Mouse (Mus musculus) heart, embryonic 16.5 days (tissue): ENCODE results near the gene Gypa. TPM values are rescaled to one million over a fixed set of nuclear protein-coding genes. Genes with fewer than 3 reads are reported as not detected.

Source experiments
- ATAC-seq: fragments of 200-750 bp; cut with Nextera tagmentation; replicated peaks from 2 replicates; pipeline ENCODE4 v1.8.0; 2017; ENCODE audit warnings: moderate number of reproducible peaks; ENCODE audit not compliant: insufficient read depth, low FRiP score; ENCODE audit errors: extremely low read depth
- H3K27ac ChIP-seq: fragments of 300-500 bp; sonication (generic); 2 replicates; pipeline ENCODE4 v1.5.1; 2014; ENCODE audit warnings: mild to moderate bottlenecking, low read length, control low read depth, moderate library complexity
- H3K27me3 ChIP-seq: fragments of 300-500 bp; sonication (generic); 2 replicates; pipeline ENCODE4 v1.6.1; 2014; ENCODE audit warnings: low read length, mixed read lengths; ENCODE audit not compliant: control insufficient read depth, insufficient read depth
- H3K36me3 ChIP-seq: fragments of 300-500 bp; sonication (generic); 2 replicates; pipeline ENCODE4 v1.6.1; 2014; ENCODE audit not compliant: control insufficient read depth, insufficient read depth
- H3K4me1 ChIP-seq: fragments of 300-500 bp; sonication (generic); 2 replicates; pipeline ENCODE4 v1.6.1; 2014; ENCODE audit warnings: low read length, mixed read lengths; ENCODE audit not compliant: control insufficient read depth, insufficient read depth
- H3K4me2 ChIP-seq: fragments of 300-500 bp; sonication (generic); 2 replicates; pipeline ENCODE4 v1.6.1; 2014; ENCODE audit warnings: low read depth, mild to moderate bottlenecking, control low read depth, low read length
- H3K4me3 ChIP-seq: fragments of 300-500 bp; sonication (generic); 2 replicates; pipeline ENCODE4 v1.5.1; 2014; ENCODE audit warnings: mild to moderate bottlenecking, control low read depth, low read length
- H3K9ac ChIP-seq: fragments of 300-500 bp; sonication (generic); 2 replicates; pipeline ENCODE4 v1.6.1; 2014; ENCODE audit warnings: low read length, control low read depth
- H3K9me3 ChIP-seq: fragments of 300-500 bp; sonication (generic); replicated peaks from 2 replicates; pipeline ENCODE4 v1.6.1; 2016; ENCODE audit warnings: low read length; ENCODE audit not compliant: control insufficient read depth
- WGBS: fragments of 180-500 bp; shearing (Covaris S2); extraction: QIAGEN DNeasy Blood & Tissue Kit; methylation state at CpG from one replicate; pipeline ENCODE4 v1.1.7; 2014; 5-methylcytosine and 5-hydroxymethylcytosine counted together
- polyA plus RNA-seq: library from polyadenylated mRNA; unstranded; fragments of >200 nt; fragmentation: Nextera tagmentation; extraction: Ambion mirVana; gene quantifications from 2 replicates; pipeline ENCODE4 v1.2.1, GENCODE M21; 2015

Gene Gypa
- polyA plus RNA-seq, 1 experiment from 2014 or later = 15.9 TPM

GRCm38 (mm10) chr8:80482173-80482572 is 11.4 kb upstream of the Gypa start:
- ATAC-seq = no peak
- Histone ChIP-seq H3K4me3 (no peak overlapping the region), H3K9me3 (no peaks in the 10 kb centered on the region), H3K4me1 (peaks cover 2% of the 10 kb centered on the region; the same call in 1 of the 2 replicates), H3K4me2 (no peak overlapping the region), H3K36me3 (no peaks in the 10 kb centered on the region), H3K27me3 (no peaks in the 10 kb centered on the region), H3K27ac (no peak overlapping the region), H3K9ac (no peak overlapping the region)
- 60% methylated on average over 6 of the region's 6 CpGs for WGBS

DNA sequence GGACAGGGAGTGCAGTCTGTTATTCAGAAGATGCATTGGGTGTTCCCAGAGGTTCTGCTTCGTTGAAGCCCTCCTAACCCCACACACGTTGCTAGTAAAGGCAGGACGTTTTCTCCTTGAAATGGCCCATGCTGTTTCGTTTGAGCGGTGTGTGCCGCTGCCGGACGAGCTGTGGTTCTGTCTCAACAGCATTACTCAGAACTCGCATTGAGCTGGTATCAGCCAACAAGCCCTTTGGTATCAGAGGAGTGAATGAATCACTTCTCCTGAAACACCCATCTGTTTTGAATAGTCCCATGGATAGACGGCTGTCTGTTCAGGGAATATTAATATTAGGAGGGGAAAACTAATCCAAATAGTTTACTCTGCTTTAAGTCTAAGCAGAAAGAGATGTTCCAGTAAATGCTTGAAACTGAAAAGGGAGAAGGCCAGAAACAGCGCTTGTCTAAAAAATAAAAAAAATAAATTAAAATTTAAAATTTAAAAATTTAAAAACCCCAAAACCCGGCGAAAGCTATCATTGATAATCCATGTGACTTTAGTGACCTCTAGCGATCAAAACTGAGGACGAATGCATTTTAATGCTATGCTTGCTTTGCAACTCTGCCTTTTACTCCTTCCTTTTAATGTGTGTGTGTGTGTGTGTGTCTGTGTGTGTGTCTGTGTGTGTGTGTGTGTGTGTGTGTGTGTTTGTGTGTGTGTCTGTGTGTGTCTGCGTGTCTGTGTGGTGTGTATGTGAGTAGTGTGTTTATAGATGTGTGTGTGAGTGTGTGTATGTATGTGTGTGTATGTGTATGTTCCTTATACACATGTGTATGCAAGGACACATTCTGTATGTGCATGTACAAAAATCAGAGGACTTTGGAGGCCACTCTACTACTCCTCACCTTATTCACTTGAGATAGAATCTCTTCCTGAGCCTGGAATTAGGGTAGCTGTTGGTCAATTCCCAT is 10.5 kb upstream of the Gypa start:
- no peak for ATAC-seq
- no peak overlapping the region for H3K9ac ChIP-seq
- no peaks in the 10 kb centered on the region for H3K9me3 ChIP-seq
- H3K27me3 ChIP-seq = no peaks in the 10 kb centered on the region
- no peak overlapping the region for H3K27ac ChIP-seq
- peak overlapping the region; percentile 14 for H3K4me3 ChIP-seq
- WGBS = 36% methylated on average over 16 of the region's 16 CpGs
- no peaks in the 10 kb centered on the region for H3K36me3 ChIP-seq
- H3K4me1 ChIP-seq = peaks cover 2% of the 10 kb centered on the region; the same call in 1 of the 2 replicates
- peak overlapping the region; percentile 57 for H3K4me2 ChIP-seq

GRCm38 (mm10) chr8:80491562-80491961 is 2.0 kb upstream of the Gypa start:
- no peak for ATAC-seq
- Histone ChIP-seq H3K27ac (no peak overlapping the region), H3K4me3 (no peak overlapping the region), H3K9ac (no peak overlapping the region), H3K27me3 (no peaks in the 10 kb centered on the region), H3K4me2 (no peak overlapping the region), H3K36me3 (no peaks in the 10 kb centered on the region), H3K9me3 (no peaks in the 10 kb centered on the region), H3K4me1 (peaks cover 3% of the 10 kb centered on the region)
- 39% methylated on average over 1 of the region's 1 CpGs for WGBS

- Histone ChIP-seq H3K4me3 (peak overlapping the region; percentile 65), H3K9ac (peak overlapping the region; percentile 70), H3K27me3 (no peaks in the 10 kb centered on the region), H3K4me2 (peak overlapping the region; percentile 76), H3K9me3 (no peaks in the 10 kb centered on the region), H3K27ac (no peak overlapping the region), H3K4me1 (peaks cover 3% of the 10 kb centered on the region), H3K36me3 (no peaks in the 10 kb centered on the region)
- WGBS = under 1% methylated on average over 16 of the region's 16 CpGs
- ATAC-seq = peak; percentile 78
Observed at GRCm38 (mm10) chr8:80492987-80493441, 567 bp upstream of the Gypa start.

DNA sequence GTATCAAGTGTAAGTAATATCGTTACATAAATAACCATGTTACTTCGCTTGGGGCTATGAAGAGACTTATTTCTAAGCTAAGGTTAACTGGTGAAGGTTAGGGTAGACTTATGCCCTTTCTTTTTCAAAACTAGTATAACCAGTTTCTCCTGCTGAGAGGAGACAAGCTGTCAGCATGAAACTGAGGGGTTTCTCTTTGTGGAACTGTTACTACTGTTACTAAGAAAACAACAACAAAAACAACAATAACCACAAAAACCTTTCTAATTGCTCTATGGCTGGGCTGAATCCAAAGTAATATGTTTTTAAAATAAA is 722 bp downstream of the Gypa start:
- ATAC-seq = no peak
- no peak overlapping the region for H3K4me2 ChIP-seq
- no peak overlapping the region for H3K9ac ChIP-seq
- WGBS = 80% methylated on average over 2 of the region's 2 CpGs
- H3K9me3 ChIP-seq = no peaks in the 10 kb centered on the region
- no peak overlapping the region for H3K4me3 ChIP-seq
- H3K4me1 ChIP-seq = peaks cover 3% of the 10 kb centered on the region
- H3K27ac ChIP-seq = no peak overlapping the region
- no peaks in the 10 kb centered on the region for H3K36me3 ChIP-seq
- H3K27me3 ChIP-seq = no peaks in the 10 kb centered on the region

- Histone ChIP-seq H3K9me3 (no peaks in the 10 kb centered on the region), H3K27ac (no peak overlapping the region), H3K4me2 (no peak overlapping the region), H3K9ac (no peak overlapping the region), H3K27me3 (no peaks in the 10 kb centered on the region), H3K36me3 (no peaks in the 10 kb centered on the region), H3K4me3 (no peak overlapping the region), H3K4me1 (peaks cover 3% of the 10 kb centered on the region)
- ATAC-seq = no peak
- 80% methylated on average over 5 of the region's 5 CpGs for WGBS
Observed at GRCm38 (mm10) chr8:80494819-80495218, 1.2 kb downstream of the Gypa start.

DNA sequence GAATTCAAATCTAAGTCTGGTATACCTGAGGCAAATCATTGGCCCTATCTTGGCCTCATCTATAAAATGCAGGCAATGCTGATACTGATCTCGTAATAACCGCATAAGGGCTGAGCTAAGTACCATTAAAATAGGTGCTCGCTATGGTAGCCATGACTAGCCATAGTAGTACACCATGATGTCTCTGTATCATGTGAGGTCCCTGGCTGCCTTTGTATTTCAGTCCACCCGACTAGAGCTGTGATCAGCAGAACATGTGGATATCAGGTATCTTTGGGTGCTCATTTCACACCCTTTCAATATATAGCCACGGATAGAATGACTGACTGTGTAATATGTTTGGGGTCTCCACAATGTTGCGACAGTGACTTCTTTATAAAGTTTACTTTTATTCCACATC is 1.9 kb downstream of the Gypa start:
- Histone ChIP-seq H3K9me3 (no peaks in the 10 kb centered on the region), H3K9ac (no peak overlapping the region), H3K4me1 (peaks cover 3% of the 10 kb centered on the region), H3K27ac (no peak overlapping the region), H3K27me3 (no peaks in the 10 kb centered on the region), H3K4me2 (no peak overlapping the region), H3K4me3 (no peak overlapping the region), H3K36me3 (no peaks in the 10 kb centered on the region)
- 90% methylated on average over 6 of the region's 6 CpGs for WGBS
- ATAC-seq = no peak

- Histone ChIP-seq H3K4me3 (no peak overlapping the region), H3K4me2 (no peak overlapping the region)
- ATAC-seq = no peak
Observed at GRCm38 (mm10) chr8:80497323-80497722, 3.7 kb downstream of the Gypa start.

GRCm38 (mm10) chr8:80500244-80500643 is 6.7 kb downstream of the Gypa start:
- H3K4me3 ChIP-seq = no peak overlapping the region
- no peaks in the 10 kb centered on the region for H3K9me3 ChIP-seq
- H3K4me1 ChIP-seq = no peaks in the 10 kb centered on the region
- no peak overlapping the region for H3K9ac ChIP-seq
- 47% methylated on average over 2 of the region's 2 CpGs for WGBS
- no peak for ATAC-seq
- H3K4me2 ChIP-seq = no peak overlapping the region
- no peaks in the 10 kb centered on the region for H3K27me3 ChIP-seq
- H3K27ac ChIP-seq = no peak overlapping the region
- no peaks in the 10 kb centered on the region for H3K36me3 ChIP-seq

More at GRCm38 (mm10) chr8:80497323-80497722, 3.7 kb downstream of the Gypa start:
- Histone ChIP-seq H3K27me3 (no peaks in the 10 kb centered on the region), H3K4me1 (peaks cover 3% of the 10 kb centered on the region), H3K27ac (no peak overlapping the region), H3K36me3 (no peaks in the 10 kb centered on the region), H3K9me3 (no peaks in the 10 kb centered on the region), H3K9ac (no peak overlapping the region)
- 51% methylated on average over 4 of the region's 4 CpGs for WGBS
